Mouse (Mus musculus) gastrocnemius, postnatal 4 days (tissue): ENCODE data around the gene Ttll2. TPM values are rescaled to one million over a fixed set of nuclear protein-coding genes. Genes with fewer than 3 reads are reported as not detected.
"Not testable (repeated sequence)": the region's sequence is repeated elsewhere in the genome, so short reads cannot be mapped to it uniquely, and the experiment has no call there.

Source experiments
- DNase-seq, 2 experiments: peaks; one replicate each; pipeline ENCODE4 v3.0.0; 2021 to 2022; ENCODE audit warnings: low spot score in 2 of 2, mixed read lengths in 2 of 2
- total RNA-seq, 2 experiments: library from RNA; stranded (reverse); gene quantifications; 2 replicates each; pipeline ENCODE4 v1.2.3; 2021

Gene Ttll2
- total RNA-seq, 2 experiments from 2014 or later: not detected

DNA sequence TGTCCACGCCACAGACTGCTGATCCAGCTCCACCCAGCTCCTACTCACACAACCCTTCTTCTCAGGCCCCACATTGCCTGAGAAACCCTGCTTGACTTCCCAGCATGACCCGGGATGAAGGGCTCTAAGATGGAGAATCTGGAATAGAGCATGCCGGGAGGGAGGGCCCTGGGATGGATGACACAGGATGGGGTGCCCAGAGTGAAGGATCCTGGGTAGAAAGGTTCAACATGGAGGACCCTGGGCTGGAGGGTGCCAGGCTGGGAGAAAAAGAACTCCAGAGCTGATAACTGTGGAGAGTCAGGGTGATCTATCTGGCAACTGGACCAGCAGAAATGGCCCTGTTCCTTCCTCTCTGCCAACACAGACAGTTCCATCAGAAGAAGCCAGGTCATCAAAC, 13.1 kb upstream of the Ttll2 start:
- not testable (repeated sequence) for DNase-seq

- not testable (repeated sequence) for DNase-seq
These were observed 8.4 kb upstream of the Ttll2 start for GRCm38 (mm10) chr17:7360749-7361465.

- DNase-seq: not testable (repeated sequence)
These were observed 7.3 kb upstream of the Ttll2 start for GRCm38 (mm10) chr17:7359806-7360205.

GRCm38 (mm10) chr17:7348765-7349164, 3.7 kb downstream of the Ttll2 start:
- not testable (repeated sequence) for DNase-seq

DNA sequence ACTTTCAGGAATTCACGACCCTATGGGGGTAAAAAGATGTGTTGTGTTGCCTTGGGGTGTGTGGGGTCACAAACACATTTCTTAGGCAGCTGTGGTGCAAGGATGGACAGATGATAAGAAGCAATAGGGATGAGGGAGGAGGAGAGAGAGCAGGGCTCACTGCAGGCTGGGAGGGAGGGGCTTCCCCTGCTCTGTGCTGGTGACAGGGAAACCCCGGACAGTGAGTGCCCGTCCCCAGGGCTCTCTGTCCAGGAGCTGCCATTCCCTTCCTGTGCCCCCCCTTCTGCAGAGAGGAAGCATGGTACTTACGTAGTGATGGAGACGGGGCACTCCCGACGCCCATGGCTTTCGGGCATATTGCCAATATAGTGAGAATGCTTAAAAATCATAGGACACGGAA, 15.1 kb downstream of the Ttll2 start:
- not testable (repeated sequence) for DNase-seq

GRCm38 (mm10) chr17:7332745-7333144, 19.8 kb downstream of the Ttll2 start:
- not testable (repeated sequence) for DNase-seq

DNA sequence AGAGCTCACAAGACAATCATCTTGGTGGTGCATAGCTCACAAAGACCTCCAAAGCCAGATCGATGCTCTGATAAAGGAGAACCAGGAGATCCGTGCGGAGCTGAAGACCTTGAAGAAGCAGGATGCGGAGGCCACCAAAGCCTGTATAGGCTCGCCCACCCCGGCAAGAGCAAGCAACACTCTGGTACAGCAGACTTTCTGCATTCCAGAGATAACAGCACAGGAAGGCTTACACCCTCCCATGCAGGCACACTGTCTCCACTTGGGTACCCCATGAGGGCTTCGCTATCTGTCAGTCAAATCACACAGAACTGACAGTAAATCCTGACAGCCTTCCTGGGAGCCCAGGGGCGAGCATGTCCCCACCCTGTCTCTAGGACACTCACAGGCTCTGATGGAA, 26.1 kb downstream of the Ttll2 start:
- not testable (repeated sequence) for DNase-seq

DNA sequence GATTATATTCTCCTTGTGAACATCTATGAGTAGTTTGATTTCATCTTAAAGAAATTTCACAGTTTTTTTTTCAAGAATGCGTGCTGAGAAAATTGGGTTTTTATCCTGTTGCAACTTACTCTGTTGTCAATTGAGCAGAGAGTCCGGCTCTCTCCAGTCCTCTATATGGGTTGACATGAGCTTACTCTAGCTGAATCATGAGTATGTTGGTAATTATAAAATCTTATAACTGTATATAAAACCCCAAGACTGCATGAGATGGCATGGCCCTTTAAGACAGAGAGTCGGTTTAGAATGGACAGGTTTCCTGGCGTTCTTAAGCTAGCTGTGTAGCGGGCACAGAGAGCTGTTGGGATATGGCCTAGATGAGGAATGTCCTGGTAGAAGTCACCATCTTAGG, 28.1 kb downstream of the Ttll2 start, which contains the start of gene Tcp10a:
Gene Tcp10a, plus strand, starts transcription at position 301 of the 400 bp plus-strand sequence.
- not testable (repeated sequence) for DNase-seq

GRCm38 (mm10) chr17:7319789-7320188, 32.7 kb downstream of the Ttll2 start:
- DNase-seq: not testable (repeated sequence)

DNA sequence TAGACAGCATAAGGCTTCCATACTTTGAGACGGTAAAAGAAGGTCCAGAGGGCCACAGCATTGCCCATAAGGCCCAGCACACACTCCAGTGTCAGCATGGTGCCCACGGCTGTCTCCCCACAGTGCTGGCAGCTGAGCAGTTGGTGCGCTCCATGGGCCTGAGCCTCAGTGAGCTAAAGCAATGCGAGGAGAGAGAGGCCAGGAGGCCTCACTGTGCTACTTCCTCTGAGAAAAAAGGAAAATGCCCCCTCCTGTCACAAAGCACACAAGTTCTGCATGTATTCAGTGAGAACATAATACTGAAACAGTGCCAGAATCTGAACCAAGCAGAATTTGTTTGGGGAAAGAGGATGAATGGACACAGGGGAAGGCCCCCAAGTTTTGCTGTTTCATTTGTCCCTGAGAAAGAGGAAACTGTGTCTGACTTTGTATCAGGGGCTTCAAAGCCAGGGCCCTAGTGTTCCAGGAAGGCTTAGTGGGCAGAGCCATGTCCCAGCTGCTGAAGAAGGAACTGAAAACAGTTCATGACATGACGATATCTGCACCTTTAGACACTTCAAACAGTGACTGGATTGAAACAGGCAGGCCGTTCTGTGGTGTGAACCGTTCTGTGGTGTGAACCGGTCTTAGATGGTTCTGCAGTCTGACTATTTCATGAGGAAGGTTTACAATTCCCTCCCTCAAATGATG, 36.7 kb downstream of the Ttll2 start:
- DNase-seq: not testable (repeated sequence)

DNA sequence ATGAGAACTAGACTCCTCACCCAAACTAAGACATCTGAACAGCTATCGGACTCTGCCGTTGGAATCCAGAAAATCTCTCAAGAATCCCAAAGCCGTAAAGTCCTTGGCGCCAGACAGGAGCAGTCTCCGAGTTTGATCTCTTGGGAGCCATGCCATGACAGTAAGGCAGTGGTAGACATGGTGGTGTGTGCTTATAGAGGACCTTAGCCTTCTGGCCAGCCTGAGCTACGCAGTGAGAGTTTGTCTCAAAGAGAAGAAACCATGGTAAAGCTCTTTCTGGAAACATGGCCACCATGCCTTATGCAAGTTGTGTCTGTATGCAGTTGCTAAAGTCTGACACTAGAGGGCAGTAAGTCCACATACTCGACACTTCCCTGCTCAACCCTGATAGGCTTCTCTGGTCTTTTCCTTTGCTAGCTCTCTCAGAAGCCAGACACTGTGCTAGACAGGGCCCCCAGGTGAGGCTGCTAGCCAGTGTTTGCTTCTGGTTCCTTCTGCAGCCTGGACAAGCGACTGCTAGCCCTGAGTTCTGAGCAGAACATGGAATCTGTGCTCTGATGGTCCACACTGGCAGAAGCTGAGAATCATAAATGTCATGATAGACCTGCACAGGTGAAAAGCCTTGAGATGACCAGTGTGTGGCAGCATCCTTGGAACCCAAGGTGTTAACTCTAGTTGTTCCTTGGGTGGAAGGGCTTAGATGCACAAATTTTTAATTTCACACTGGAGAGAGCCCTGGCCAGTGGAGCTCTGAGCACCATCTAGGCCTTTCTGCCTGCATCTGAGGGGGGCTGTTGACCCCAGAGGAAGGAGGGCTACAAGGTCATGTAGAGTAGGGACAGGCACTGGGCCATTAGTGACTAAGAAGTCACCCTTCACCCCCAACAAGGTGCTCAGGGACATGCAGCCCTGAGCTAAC, 46.0 kb downstream of the Ttll2 start:
- not testable (repeated sequence) for DNase-seq

Other genes starting within 250 kb of the Ttll2 start
- 10 to 100 TPM; 37.9 to 43.0 TPM for gene Rps6ka2, start 182.6 kb downstream of the Ttll2 start, total RNA-seq
- gene Tcp10a, start 28.1 kb downstream of the Ttll2 start, total RNA-seq: not detected
- not detected for gene Gm49630, start 19.3 kb upstream of the Ttll2 start, total RNA-seq
- under 1 TPM; 0.39 to 0.52 TPM for gene Unc93a2, start 32.8 kb upstream of the Ttll2 start, total RNA-seq